Mouse (Mus musculus) layer of hippocampus, postnatal 25 days (tissue): Measurements from ENCODE around the gene Rnf111. TPM values are rescaled to one million over a fixed set of nuclear protein-coding genes. Genes with fewer than 3 reads are reported as not detected.
"Not testable (repeated sequence)": the region's sequence is repeated elsewhere in the genome, so short reads cannot be mapped to it uniquely, and the experiment has no call there.

Experiments used
- DNase-seq, 2 experiments: peaks; one replicate each; pipeline ENCODE4 v3.0.0; 2022; ENCODE audit warnings: mixed read lengths in 2 of 2, low spot score in 1 of 2; ENCODE audit errors: extremely low spot score in 1 of 2
- total RNA-seq, 2 experiments: library from RNA; stranded (reverse); gene quantifications; 2 replicates each; pipeline ENCODE4 v1.2.3; 2021

The Rnf111 gene
- total RNA-seq: 10 to 100 TPM; 36.9 to 42.0 TPM

GRCm38 (mm10) chr9:70503626-70504041 lies at the start of gene Rnf111:
TSS of gene Rnf111 (minus strand) at chr9:70503725.
- DNase-seq: peak; percentile 92 to 96

- not testable (repeated sequence) for DNase-seq
Observed at GRCm38 (mm10) chr9:70552233-70552632, 48.7 kb upstream of the Rnf111 start.

GRCm38 (mm10) chr9:70551524-70551923 lies 48.0 kb upstream of the Rnf111 start:
- DNase-seq: no peak

- no peak for DNase-seq
Observed at GRCm38 (mm10) chr9:70548304-70548703, 44.8 kb upstream of the Rnf111 start.

GRCm38 (mm10) chr9:70546576-70546975 lies 43.1 kb upstream of the Rnf111 start:
- not testable (repeated sequence) for DNase-seq

- DNase-seq: no peak
Observed at GRCm38 (mm10) chr9:70544831-70545230, 41.3 kb upstream of the Rnf111 start.

- no peak for DNase-seq
Observed at GRCm38 (mm10) chr9:70543985-70544384, 40.5 kb upstream of the Rnf111 start.

- peak; percentile 38 to 69 for DNase-seq
Observed at GRCm38 (mm10) chr9:70543048-70543880, 39.7 kb upstream of the Rnf111 start.

GRCm38 (mm10) chr9:70542305-70543041 lies 38.9 kb upstream of the Rnf111 start, which contains the start of gene Sltm:
TSS of gene Sltm (plus strand) at chr9:70542754.
- DNase-seq: peak; percentile 97 to 98

GRCm38 (mm10) chr9:70541584-70541983 lies 38.1 kb upstream of the Rnf111 start:
- DNase-seq: no peak

GRCm38 (mm10) chr9:70533328-70533727 lies 29.8 kb upstream of the Rnf111 start:
- no peak for DNase-seq

GRCm38 (mm10) chr9:70524366-70524765 lies 20.8 kb upstream of the Rnf111 start:
- DNase-seq: no peak

- no peak for DNase-seq
Observed at GRCm38 (mm10) chr9:70523813-70524212, 20.3 kb upstream of the Rnf111 start.

GRCm38 (mm10) chr9:70520651-70521050 lies 17.1 kb upstream of the Rnf111 start:
- no peak for DNase-seq

GRCm38 (mm10) chr9:70511681-70512080 lies 8.2 kb upstream of the Rnf111 start:
- DNase-seq: no peak

GRCm38 (mm10) chr9:70510998-70511583 lies 7.6 kb upstream of the Rnf111 start:
- DNase-seq: no peak

- DNase-seq: no peak
Observed at GRCm38 (mm10) chr9:70509906-70510525, 6.5 kb upstream of the Rnf111 start.

- no peak for DNase-seq
Observed at GRCm38 (mm10) chr9:70506787-70507186, 3.3 kb upstream of the Rnf111 start.

- DNase-seq: no peak
Observed at GRCm38 (mm10) chr9:70506186-70506585, 2.7 kb upstream of the Rnf111 start.

- DNase-seq: peak in 1 of 2 experiments; percentile 45
Observed at GRCm38 (mm10) chr9:70503015-70503603, 416 bp downstream of the Rnf111 start.
